Mouse (Mus musculus): ENCODE results near the gene Runx1. TPM values are rescaled to one million over a fixed set of nuclear protein-coding genes. Genes with fewer than 3 reads are reported as not detected.

The Runx1 gene
- total and polyA plus RNA-seq, 2 experiments from 2014 or later: 1.3 to 2.2 TPM

DNA sequence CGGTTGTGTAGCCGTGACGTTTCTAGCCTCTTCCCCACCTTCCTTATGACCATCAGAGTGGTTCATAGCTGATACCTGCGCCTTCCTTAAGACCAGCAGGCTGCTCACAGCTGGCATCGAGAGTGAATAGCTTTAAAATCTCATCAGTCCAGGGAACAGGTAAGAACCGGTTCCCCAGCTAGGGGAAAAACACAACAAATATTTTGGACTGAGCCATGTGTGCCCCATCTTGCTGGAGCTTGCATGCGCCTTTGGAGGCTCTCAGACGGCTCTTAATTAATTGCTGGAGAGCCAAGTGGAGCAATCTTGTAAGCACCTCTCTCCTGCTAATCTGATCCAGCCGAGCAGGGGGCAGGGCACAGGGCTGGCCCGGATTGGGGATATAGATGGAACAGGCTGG is 245.0 kb downstream of the Runx1 start:
- H3K4me3 ChIP-seq (ENCODE audit: low read length): no peak overlapping the region
- no peak for ATAC-seq
- no peak for TF ChIP-seq CTCF (IDR thresholded peaks at IDR 0.05; ENCODE audit: low read depth)
- no peaks in the 10 kb centered on the region for H3K27me3 ChIP-seq (ENCODE audit: insufficient read depth, low read length)
- 87% methylated on average over 10 of the region's 10 CpGs for WGBS
- no peak overlapping the region for H3K9ac ChIP-seq (replicated peaks; ENCODE audit: low read length)
- H3K9me3 ChIP-seq (ENCODE audit: low read length): no peaks in the 10 kb centered on the region
- no peaks in the 10 kb centered on the region for H3K36me3 ChIP-seq (ENCODE audit: insufficient read depth, low read length)
- H3K4me1 ChIP-seq (ENCODE audit: insufficient read depth, low read length): no peaks in the 10 kb centered on the region
- H3K27ac ChIP-seq: no peak overlapping the region
- DNase-seq (ENCODE audit: low spot score): no peak
- H3K4me2 ChIP-seq (ENCODE audit: low read depth, low read length): no peak overlapping the region

DNA sequence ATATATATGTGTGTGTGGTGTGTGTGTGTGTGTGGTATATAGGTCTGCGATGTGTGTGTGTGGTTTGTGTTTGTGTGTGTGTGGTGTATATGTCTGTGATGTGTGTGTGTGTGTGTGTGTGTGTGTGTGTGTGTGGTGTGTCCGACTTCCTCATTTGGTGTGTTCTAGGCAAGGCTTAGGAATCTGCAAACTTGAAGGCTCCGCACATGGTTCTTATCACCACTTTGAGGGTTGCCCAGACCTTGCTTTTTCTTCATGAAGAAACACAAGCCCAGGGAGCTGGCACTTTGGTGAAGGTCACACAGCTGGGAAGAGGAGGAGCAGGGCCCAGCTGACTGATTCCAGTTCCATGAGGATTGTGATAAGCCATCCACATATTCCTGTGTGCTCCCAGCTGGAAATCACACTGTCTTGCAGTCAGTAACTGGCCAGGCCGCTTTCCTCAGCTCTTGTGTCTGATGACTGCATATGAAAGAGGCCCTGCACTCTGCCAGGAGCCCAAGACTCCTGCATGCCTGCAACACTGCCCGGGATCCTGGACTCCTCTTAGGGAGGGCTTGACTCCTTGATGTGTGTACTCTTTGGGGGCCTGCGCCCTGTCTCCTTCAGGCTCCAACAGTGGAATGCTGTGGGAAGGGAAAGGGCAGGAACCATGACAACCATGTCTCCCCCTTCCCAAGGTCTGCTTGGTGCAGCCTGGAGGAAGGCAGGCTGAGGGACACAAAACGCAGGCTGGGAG is 246.9 kb downstream of the Runx1 start:
- no peak overlapping the region for H3K4me3 ChIP-seq (ENCODE audit: low read length)
- ATAC-seq: no peak
- DNase-seq (ENCODE audit: low spot score): no peak
- no peak overlapping the region for H3K9ac ChIP-seq (replicated peaks; ENCODE audit: low read length)
- H3K36me3 ChIP-seq (ENCODE audit: insufficient read depth, low read length): no peaks in the 10 kb centered on the region
- H3K27ac ChIP-seq: no peak overlapping the region
- no peaks in the 10 kb centered on the region for H3K27me3 ChIP-seq (ENCODE audit: insufficient read depth, low read length)
- no peak for TF ChIP-seq CTCF (IDR thresholded peaks at IDR 0.05; ENCODE audit: low read depth)
- no peaks in the 10 kb centered on the region for H3K9me3 ChIP-seq (ENCODE audit: low read length)
- H3K4me1 ChIP-seq (ENCODE audit: insufficient read depth, low read length): no peaks in the 10 kb centered on the region
- no peak overlapping the region for H3K4me2 ChIP-seq (ENCODE audit: low read depth, low read length)
- WGBS: 70% methylated on average over 7 of the region's 7 CpGs

DNA sequence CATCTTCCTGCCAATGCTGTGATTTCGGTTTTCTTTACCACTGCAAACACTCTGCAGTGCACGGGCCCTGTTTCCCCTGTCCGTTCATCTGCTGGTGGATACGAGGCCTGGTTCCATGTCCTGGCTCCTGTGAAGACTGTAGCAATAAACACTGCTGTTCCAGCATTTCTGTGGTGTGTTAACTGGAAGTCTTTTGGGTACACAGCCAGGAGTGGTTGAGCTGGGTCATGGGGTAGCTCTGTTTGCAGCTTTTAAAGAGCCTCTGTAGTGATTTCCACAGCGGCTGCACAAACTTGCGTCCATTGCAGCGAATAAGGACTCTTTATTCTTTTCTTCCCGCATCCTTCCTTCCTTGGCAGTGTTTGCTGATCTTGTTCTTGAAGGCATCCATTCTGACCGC is 248.6 kb downstream of the Runx1 start:
- no peaks in the 10 kb centered on the region for H3K9me3 ChIP-seq (ENCODE audit: low read length)
- ATAC-seq: no peak
- 82% methylated on average over 9 of the region's 9 CpGs for WGBS

DNA sequence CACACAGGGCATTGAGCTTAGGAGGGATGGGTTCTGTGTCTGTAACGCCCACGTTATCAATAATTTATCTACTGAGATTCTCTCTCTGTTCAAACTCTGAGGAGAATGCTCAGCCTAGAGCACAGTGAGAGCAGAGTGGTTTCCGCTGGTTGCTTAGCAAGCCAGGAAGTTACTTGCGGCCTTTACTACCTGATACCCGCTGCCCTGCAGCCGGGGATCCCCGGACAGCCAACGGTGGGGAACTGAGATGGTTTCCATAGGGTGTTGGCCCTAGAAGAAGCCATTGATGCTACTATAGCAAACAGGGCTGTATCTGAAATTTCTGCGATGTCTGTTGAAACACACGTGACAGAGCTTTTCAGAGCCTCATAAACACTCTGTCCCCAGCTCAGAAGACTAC is 250.2 kb downstream of the Runx1 start:
- Histone ChIP-seq H3K27me3 (ENCODE audit: insufficient read depth, low read length) (no peaks in the 10 kb centered on the region), H3K36me3 (ENCODE audit: insufficient read depth, low read length) (no peaks in the 10 kb centered on the region), H3K9ac (replicated peaks; ENCODE audit: low read length) (no peak overlapping the region), H3K4me3 (ENCODE audit: low read length) (no peak overlapping the region), H3K27ac (no peak overlapping the region), H3K4me2 (ENCODE audit: low read depth, low read length) (no peak overlapping the region), H3K9me3 (ENCODE audit: low read length) (no peaks in the 10 kb centered on the region), H3K4me1 (ENCODE audit: insufficient read depth, low read length) (no peaks in the 10 kb centered on the region)
- 88% methylated on average over 10 of the region's 10 CpGs for WGBS
- TF ChIP-seq CTCF (IDR thresholded peaks at IDR 0.05; ENCODE audit: low read depth): no peak
- DNase-seq (ENCODE audit: low spot score) (no peak), ATAC-seq (no peak)

More for the DNA sequence above, 248.6 kb downstream of the Runx1 start:
- no peak for DNase-seq (ENCODE audit: low spot score)
- H3K4me3 ChIP-seq (ENCODE audit: low read length): no peak overlapping the region
- no peak for TF ChIP-seq CTCF (IDR thresholded peaks at IDR 0.05; ENCODE audit: low read depth)
- no peaks in the 10 kb centered on the region for H3K4me1 ChIP-seq (ENCODE audit: insufficient read depth, low read length)
- H3K9ac ChIP-seq (replicated peaks; ENCODE audit: low read length): no peak overlapping the region
- H3K4me2 ChIP-seq (ENCODE audit: low read depth, low read length): no peak overlapping the region
- no peaks in the 10 kb centered on the region for H3K36me3 ChIP-seq (ENCODE audit: insufficient read depth, low read length)
- H3K27ac ChIP-seq: no peak overlapping the region
- no peaks in the 10 kb centered on the region for H3K27me3 ChIP-seq (ENCODE audit: insufficient read depth, low read length)

GRCm38 (mm10) chr16:92573193-92573592 is 252.8 kb downstream of the Runx1 start:
- Histone ChIP-seq H3K27me3 (ENCODE audit: insufficient read depth, low read length) (no peaks in the 10 kb centered on the region), H3K4me1 (ENCODE audit: insufficient read depth, low read length) (no peaks in the 10 kb centered on the region), H3K9me3 (ENCODE audit: low read length) (no peaks in the 10 kb centered on the region), H3K27ac (no peak overlapping the region), H3K36me3 (ENCODE audit: insufficient read depth, low read length) (no peaks in the 10 kb centered on the region), H3K9ac (replicated peaks; ENCODE audit: low read length) (no peak overlapping the region), H3K4me2 (ENCODE audit: low read depth, low read length) (no peak overlapping the region), H3K4me3 (ENCODE audit: low read length) (no peak overlapping the region)
- ATAC-seq (no peak), DNase-seq (ENCODE audit: low spot score) (no peak)
- WGBS: 80% methylated on average over 4 of the region's 4 CpGs
- TF ChIP-seq CTCF (IDR thresholded peaks at IDR 0.05; ENCODE audit: low read depth): no peak

DNA sequence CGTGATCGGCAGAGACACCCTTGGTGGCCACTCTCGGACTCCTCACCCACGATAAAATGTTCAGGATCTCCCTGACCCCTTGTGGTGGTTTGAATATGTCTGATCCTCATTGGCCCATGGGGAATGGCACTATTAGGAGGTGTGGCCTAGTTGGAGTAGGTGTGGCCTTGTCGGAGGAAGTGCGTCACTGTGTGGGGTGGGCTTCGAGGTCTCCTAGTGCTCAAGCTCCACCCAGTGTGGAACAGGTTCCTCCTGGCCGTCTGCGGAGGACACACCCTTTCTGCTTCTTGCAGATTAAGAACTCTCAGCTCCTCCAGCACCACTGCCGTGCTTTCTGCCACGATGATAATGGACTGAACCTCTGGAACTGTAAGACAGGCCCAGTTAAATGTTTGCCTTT is 254.7 kb downstream of the Runx1 start:
- no peaks in the 10 kb centered on the region for H3K36me3 ChIP-seq (ENCODE audit: insufficient read depth, low read length)
- no peak overlapping the region for H3K4me3 ChIP-seq (ENCODE audit: low read length)
- TF ChIP-seq CTCF (IDR thresholded peaks at IDR 0.05; ENCODE audit: low read depth): no peak
- 92% methylated on average over 11 of the region's 11 CpGs for WGBS
- ATAC-seq (no peak), DNase-seq (ENCODE audit: low spot score) (no peak)
- H3K4me2 ChIP-seq (ENCODE audit: low read depth, low read length): no peak overlapping the region
- H3K27me3 ChIP-seq (ENCODE audit: insufficient read depth, low read length): no peaks in the 10 kb centered on the region
- no peaks in the 10 kb centered on the region for H3K9me3 ChIP-seq (ENCODE audit: low read length)
- H3K4me1 ChIP-seq (ENCODE audit: insufficient read depth, low read length): no peaks in the 10 kb centered on the region
- no peak overlapping the region for H3K9ac ChIP-seq (replicated peaks; ENCODE audit: low read length)
- H3K27ac ChIP-seq: no peak overlapping the region

GRCm38 (mm10) chr16:92566146-92566545 is 259.8 kb downstream of the Runx1 start:
- H3K4me2 ChIP-seq (ENCODE audit: low read depth, low read length): no peak overlapping the region
- H3K36me3 ChIP-seq (ENCODE audit: insufficient read depth, low read length): no peaks in the 10 kb centered on the region
- H3K27me3 ChIP-seq (ENCODE audit: insufficient read depth, low read length): no peaks in the 10 kb centered on the region
- DNase-seq (ENCODE audit: low spot score): no peak
- WGBS: 44% methylated on average over 5 of the region's 5 CpGs
- no peak for TF ChIP-seq CTCF (IDR thresholded peaks at IDR 0.05; ENCODE audit: low read depth)
- H3K9me3 ChIP-seq (ENCODE audit: low read length): no peaks in the 10 kb centered on the region
- H3K4me3 ChIP-seq (ENCODE audit: low read length): no peak overlapping the region
- ATAC-seq: no peak
- H3K9ac ChIP-seq (replicated peaks; ENCODE audit: low read length): no peak overlapping the region
- 0 out of 2 replicates have a peak, but pooled peaks cover 3% of the 10 kb centered on the region for H3K4me1 ChIP-seq (ENCODE audit: insufficient read depth, low read length)
- no peak overlapping the region for H3K27ac ChIP-seq
